Mouse (Mus musculus) forebrain, embryonic 15.5 days (tissue): ENCODE data around the gene Cebpg. TPM values are rescaled to one million over a fixed set of nuclear protein-coding genes. Genes with fewer than 3 reads are reported as not detected.
A peak's percentile ranks its signal among the peaks of the same experiment; 100 is the strongest.

Source experiments
- ATAC-seq: fragments of 200-750 bp; cut with Nextera tagmentation; replicated peaks from 2 replicates; pipeline ENCODE4 v1.8.0; 2017; ENCODE audit warnings: mild to moderate bottlenecking, moderate TSS enrichment, moderate library complexity
- H3K27ac ChIP-seq: fragments of 300-500 bp; sonication (generic); replicated peaks from 2 replicates; pipeline ENCODE4 v1.5.1; 2015; ENCODE audit warnings: mild to moderate bottlenecking, inconsistent platforms
- H3K27me3 ChIP-seq: fragments of 300-500 bp; sonication (generic); 2 replicates; pipeline ENCODE4 v1.6.1; 2015; ENCODE audit warnings: inconsistent platforms
- H3K36me3 ChIP-seq: fragments of 300-500 bp; sonication (generic); 2 replicates; pipeline ENCODE4 v1.6.1; 2015; ENCODE audit warnings: mild to moderate bottlenecking, inconsistent platforms
- H3K4me1 ChIP-seq: fragments of 300-500 bp; sonication (generic); 2 replicates; pipeline ENCODE4 v1.6.1; 2015; ENCODE audit warnings: inconsistent platforms
- H3K4me2 ChIP-seq: fragments of 300-500 bp; sonication (generic); replicated peaks from 2 replicates; pipeline ENCODE4 v1.6.1; 2015; ENCODE audit warnings: mild to moderate bottlenecking, inconsistent platforms
- H3K4me3 ChIP-seq: fragments of 300-500 bp; sonication (generic); 2 replicates; pipeline ENCODE4 v1.5.1; 2015; ENCODE audit warnings: mild to moderate bottlenecking, inconsistent platforms
- H3K9ac ChIP-seq: fragments of 300-500 bp; sonication (generic); replicated peaks from 2 replicates; pipeline ENCODE4 v1.6.1; 2015; ENCODE audit warnings: mild to moderate bottlenecking, inconsistent platforms
- H3K9me3 ChIP-seq: fragments of 300-500 bp; sonication (generic); 2 replicates; pipeline ENCODE4 v1.6.1; 2016; ENCODE audit warnings: inconsistent platforms
- WGBS: fragments of 180-500 bp; shearing (Covaris S2); methylation state at CpG from one replicate; pipeline ENCODE4 v1.1.7; 2015; ENCODE audit warnings: mixed read lengths; 5-methylcytosine and 5-hydroxymethylcytosine counted together
- polyA plus RNA-seq: library from polyadenylated mRNA; unstranded; fragments of >200 nt; fragmentation: Nextera tagmentation; extraction: Ambion mirVana; gene quantifications from 2 replicates; pipeline ENCODE4 v1.2.1, GENCODE M21; 2015

Gene Cebpg
- polyA plus RNA-seq, 1 experiment from 2014 or later = 54.0 TPM

GRCm38 (mm10) chr7:35046091-35046490 is 10.3 kb downstream of the Cebpg start:
- Histone ChIP-seq H3K9me3 (no peaks in the 10 kb centered on the region), H3K36me3 (peaks cover 51% of the 10 kb centered on the region)

GRCm38 (mm10) chr7:35044719-35045118 is 11.7 kb downstream of the Cebpg start:
- peaks cover 42% of the 10 kb centered on the region for H3K36me3 ChIP-seq
- H3K4me3 ChIP-seq = no peak overlapping the region
- no peaks in the 10 kb centered on the region for H3K4me1 ChIP-seq
- ATAC-seq = no peak
- no peak overlapping the region for H3K27ac ChIP-seq
- H3K9me3 ChIP-seq = no peaks in the 10 kb centered on the region
- no peak overlapping the region for H3K9ac ChIP-seq
- no peak overlapping the region for H3K4me2 ChIP-seq
- H3K27me3 ChIP-seq = no peaks in the 10 kb centered on the region
- WGBS = 93% methylated on average over 2 of the region's 2 CpGs

More at GRCm38 (mm10) chr7:35046091-35046490, 10.3 kb downstream of the Cebpg start:
- H3K9ac ChIP-seq = no peak overlapping the region
- H3K4me3 ChIP-seq = no peak overlapping the region
- no peak overlapping the region for H3K27ac ChIP-seq
- no peak for ATAC-seq
- no peak overlapping the region for H3K4me2 ChIP-seq
- H3K27me3 ChIP-seq = no peaks in the 10 kb centered on the region
- no peaks in the 10 kb centered on the region for H3K4me1 ChIP-seq
- WGBS = 92% methylated on average over 4 of the region's 4 CpGs

- 92% methylated on average over 10 of the region's 10 CpGs for WGBS
- no peaks in the 10 kb centered on the region for H3K27me3 ChIP-seq
- ATAC-seq = no peak
- no peak overlapping the region for H3K4me3 ChIP-seq
- H3K4me1 ChIP-seq = no peaks in the 10 kb centered on the region
- H3K4me2 ChIP-seq = no peak overlapping the region
- H3K9ac ChIP-seq = no peak overlapping the region
- peaks cover 38% of the 10 kb centered on the region for H3K36me3 ChIP-seq
- no peaks in the 10 kb centered on the region for H3K9me3 ChIP-seq
- no peak overlapping the region for H3K27ac ChIP-seq
These were observed 13.0 kb downstream of the Cebpg start for GRCm38 (mm10) chr7:35043266-35043817.

GRCm38 (mm10) chr7:35042759-35043217 is 13.6 kb downstream of the Cebpg start:
- Histone ChIP-seq H3K4me2 (no peak overlapping the region), H3K4me3 (no peak overlapping the region), H3K36me3 (peaks cover 38% of the 10 kb centered on the region), H3K9ac (no peak overlapping the region), H3K9me3 (no peaks in the 10 kb centered on the region), H3K27me3 (no peaks in the 10 kb centered on the region), H3K27ac (no peak overlapping the region), H3K4me1 (no peaks in the 10 kb centered on the region)
- ATAC-seq = no peak
- WGBS = 87% methylated on average over 5 of the region's 5 CpGs

- Histone ChIP-seq H3K9ac (no peak overlapping the region), H3K4me3 (no peak overlapping the region), H3K9me3 (no peaks in the 10 kb centered on the region), H3K36me3 (peaks cover 38% of the 10 kb centered on the region), H3K4me1 (no peaks in the 10 kb centered on the region), H3K27me3 (no peaks in the 10 kb centered on the region), H3K27ac (no peak overlapping the region), H3K4me2 (no peak overlapping the region)
- no peak for ATAC-seq
These were observed 14.2 kb downstream of the Cebpg start for GRCm38 (mm10) chr7:35042209-35042554.

- Histone ChIP-seq H3K4me2 (no peak overlapping the region), H3K36me3 (peaks cover 35% of the 10 kb centered on the region), H3K9me3 (no peaks in the 10 kb centered on the region), H3K9ac (no peak overlapping the region), H3K4me1 (peaks cover 4% of the 10 kb centered on the region), H3K4me3 (no peak overlapping the region), H3K27me3 (no peaks in the 10 kb centered on the region), H3K27ac (no peak overlapping the region)
- ATAC-seq = no peak
- WGBS = 67% methylated on average over 2 of the region's 2 CpGs
These were observed 14.8 kb downstream of the Cebpg start for GRCm38 (mm10) chr7:35041286-35042208.

GRCm38 (mm10) chr7:35040176-35040972 is 16.0 kb downstream of the Cebpg start:
- Histone ChIP-seq H3K4me2 (no peak overlapping the region), H3K4me3 (no peak overlapping the region), H3K4me1 (peaks cover 13% of the 10 kb centered on the region), H3K27ac (no peak overlapping the region), H3K9ac (no peak overlapping the region), H3K36me3 (peaks cover 25% of the 10 kb centered on the region), H3K27me3 (no peaks in the 10 kb centered on the region), H3K9me3 (no peaks in the 10 kb centered on the region)
- WGBS = 90% methylated on average over 9 of the region's 9 CpGs
- ATAC-seq = no peak

GRCm38 (mm10) chr7:35037408-35037807 is 19.0 kb downstream of the Cebpg start:
- Histone ChIP-seq H3K4me3 (no peak overlapping the region), H3K4me2 (no peak overlapping the region), H3K27ac (no peak overlapping the region), H3K4me1 (peaks cover 13% of the 10 kb centered on the region), H3K27me3 (no peaks in the 10 kb centered on the region), H3K9me3 (no peaks in the 10 kb centered on the region), H3K36me3 (no peaks in the 10 kb centered on the region), H3K9ac (no peak overlapping the region)
- WGBS = 96% methylated on average over 6 of the region's 6 CpGs
- ATAC-seq = no peak

- Histone ChIP-seq H3K27ac (peak overlapping the region; percentile 39; the same call in 1 of the 2 replicates), H3K4me2 (no peak overlapping the region), H3K9ac (no peak overlapping the region), H3K4me1 (peaks cover 13% of the 10 kb centered on the region), H3K9me3 (no peaks in the 10 kb centered on the region), H3K4me3 (no peak overlapping the region), H3K36me3 (no peaks in the 10 kb centered on the region), H3K27me3 (no peaks in the 10 kb centered on the region)
- WGBS = 37% methylated on average over 5 of the region's 5 CpGs
- peak; percentile 49 for ATAC-seq
These were observed 20.1 kb downstream of the Cebpg start for GRCm38 (mm10) chr7:35036266-35036731.

GRCm38 (mm10) chr7:35035565-35035964 is 20.8 kb downstream of the Cebpg start:
- H3K36me3 ChIP-seq = no peaks in the 10 kb centered on the region
- no peak for ATAC-seq
- no peak overlapping the region for H3K9ac ChIP-seq
- peaks cover 14% of the 10 kb centered on the region for H3K4me1 ChIP-seq
- H3K9me3 ChIP-seq = no peaks in the 10 kb centered on the region
- H3K27me3 ChIP-seq = no peaks in the 10 kb centered on the region
- H3K4me3 ChIP-seq = no peak overlapping the region
- 89% methylated on average over 4 of the region's 4 CpGs for WGBS
- no peak overlapping the region for H3K27ac ChIP-seq
- H3K4me2 ChIP-seq = no peak overlapping the region

GRCm38 (mm10) chr7:35035141-35035553 is 21.2 kb downstream of the Cebpg start:
- H3K36me3 ChIP-seq = no peaks in the 10 kb centered on the region
- no peaks in the 10 kb centered on the region for H3K27me3 ChIP-seq
- 62% methylated on average over 6 of the region's 6 CpGs for WGBS
- no peak overlapping the region for H3K4me3 ChIP-seq
- H3K4me1 ChIP-seq = peaks cover 17% of the 10 kb centered on the region
- no peak overlapping the region for H3K27ac ChIP-seq
- no peak overlapping the region for H3K4me2 ChIP-seq
- no peak for ATAC-seq
- no peaks in the 10 kb centered on the region for H3K9me3 ChIP-seq
- H3K9ac ChIP-seq = no peak overlapping the region

GRCm38 (mm10) chr7:35030567-35030966 is 25.8 kb downstream of the Cebpg start:
- WGBS = 75% methylated on average over 6 of the region's 6 CpGs
- no peak overlapping the region for H3K9ac ChIP-seq
- no peaks in the 10 kb centered on the region for H3K9me3 ChIP-seq
- no peaks in the 10 kb centered on the region for H3K36me3 ChIP-seq
- H3K4me3 ChIP-seq = no peak overlapping the region
- H3K4me1 ChIP-seq = peaks cover 4% of the 10 kb centered on the region; the same call in 1 of the 2 replicates
- H3K27me3 ChIP-seq = no peaks in the 10 kb centered on the region
- no peak for ATAC-seq
- H3K27ac ChIP-seq = no peak overlapping the region
- no peak overlapping the region for H3K4me2 ChIP-seq
